Mouse (Mus musculus) kidney, adult 18-20 months (tissue): ENCODE data around the gene Brip1.
"Not testable (repeated sequence)": the region's sequence is repeated elsewhere in the genome, so short reads cannot be mapped to it uniquely, and the experiment has no call there.

Experiments used
- DNase-seq: peaks from one replicate; pipeline ENCODE4 v3.0.0; 2021

The Brip1 gene

GRCm38 (mm10) chr11:86201037-86201786 lies at the start of gene Brip1:
TSS of gene Brip1 (minus strand) at chr11:86201193.
- peak; percentile 93 for DNase-seq

- peak; percentile 23 for DNase-seq
Measured at GRCm38 (mm10) chr11:86232446-86232845, 31.5 kb upstream of the Brip1 start.

- DNase-seq, result peak; percentile 56
Measured at GRCm38 (mm10) chr11:86231781-86232350, 30.9 kb upstream of the Brip1 start.

DNA sequence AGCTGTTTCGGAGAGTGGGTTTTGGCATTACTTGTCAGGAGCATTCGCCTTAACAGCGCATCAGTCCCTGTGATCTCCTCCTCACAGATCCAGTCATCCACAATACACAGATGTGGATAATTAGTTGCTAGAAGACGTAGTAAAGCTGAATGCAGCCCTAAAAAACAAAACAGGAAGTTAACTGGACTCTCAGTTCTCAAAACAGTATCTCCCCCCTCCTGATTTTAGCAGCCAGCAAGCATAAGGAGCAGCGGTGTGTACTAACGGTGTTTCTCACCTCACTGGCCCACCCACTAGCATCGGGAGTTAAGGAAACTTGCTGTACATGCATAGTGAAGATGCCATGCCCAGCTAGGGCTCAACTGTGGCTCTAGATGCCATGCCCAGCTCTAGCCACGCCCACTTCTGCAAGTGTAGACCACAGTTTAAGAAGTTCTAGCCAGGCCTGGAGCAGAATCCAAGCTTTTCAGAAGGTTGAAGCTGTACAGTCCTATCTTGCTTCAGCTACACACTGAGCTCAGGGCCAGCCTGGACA lies 25.7 kb upstream of the Brip1 start:
- DNase-seq, result no peak

GRCm38 (mm10) chr11:86225761-86226160 lies 24.8 kb upstream of the Brip1 start:
- DNase-seq, result no peak

DNA sequence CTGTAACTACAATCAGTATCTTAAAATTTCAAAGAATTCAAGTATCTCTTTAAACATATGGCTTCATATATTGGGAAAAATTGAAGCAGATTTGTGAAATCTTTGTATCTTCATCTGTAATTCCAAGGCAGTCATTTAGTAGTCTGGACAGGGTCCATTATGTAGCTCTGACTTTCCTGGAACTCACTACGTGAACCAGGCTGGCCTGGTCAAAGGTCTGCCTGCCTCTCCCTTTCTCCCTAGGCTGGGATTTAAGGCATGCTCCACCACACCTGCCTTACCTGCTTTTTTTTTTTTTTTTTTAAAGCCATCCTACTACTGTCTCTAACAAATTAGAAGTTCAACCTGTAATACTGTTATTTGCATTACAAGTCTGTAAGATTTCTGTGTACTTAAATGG lies 10.8 kb upstream of the Brip1 start:
- DNase-seq, result peak; percentile 46

DNA sequence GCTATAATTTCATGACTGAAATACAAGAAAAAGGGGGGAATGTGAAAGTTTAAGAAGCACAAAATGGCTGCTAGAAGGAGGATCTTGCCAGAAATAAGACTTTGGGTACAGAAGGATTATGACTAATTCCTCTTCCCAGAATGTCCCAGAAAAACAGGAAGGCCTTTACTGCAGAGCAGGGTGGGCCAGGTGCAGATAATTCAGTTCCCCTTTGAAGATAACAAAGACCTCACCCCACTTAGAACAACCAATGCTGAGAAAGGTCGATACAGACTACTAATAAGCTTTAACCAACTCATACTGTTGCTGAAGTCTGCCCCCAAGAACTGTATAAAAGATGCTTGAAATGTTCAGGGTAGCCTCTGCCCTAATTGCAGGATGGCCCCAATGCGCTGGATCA lies 8.1 kb upstream of the Brip1 start:
- DNase-seq, result no peak

GRCm38 (mm10) chr11:86205876-86206275 lies 4.9 kb upstream of the Brip1 start:
- no peak for DNase-seq

GRCm38 (mm10) chr11:86205031-86205430 lies 4.0 kb upstream of the Brip1 start:
- no peak for DNase-seq

DNA sequence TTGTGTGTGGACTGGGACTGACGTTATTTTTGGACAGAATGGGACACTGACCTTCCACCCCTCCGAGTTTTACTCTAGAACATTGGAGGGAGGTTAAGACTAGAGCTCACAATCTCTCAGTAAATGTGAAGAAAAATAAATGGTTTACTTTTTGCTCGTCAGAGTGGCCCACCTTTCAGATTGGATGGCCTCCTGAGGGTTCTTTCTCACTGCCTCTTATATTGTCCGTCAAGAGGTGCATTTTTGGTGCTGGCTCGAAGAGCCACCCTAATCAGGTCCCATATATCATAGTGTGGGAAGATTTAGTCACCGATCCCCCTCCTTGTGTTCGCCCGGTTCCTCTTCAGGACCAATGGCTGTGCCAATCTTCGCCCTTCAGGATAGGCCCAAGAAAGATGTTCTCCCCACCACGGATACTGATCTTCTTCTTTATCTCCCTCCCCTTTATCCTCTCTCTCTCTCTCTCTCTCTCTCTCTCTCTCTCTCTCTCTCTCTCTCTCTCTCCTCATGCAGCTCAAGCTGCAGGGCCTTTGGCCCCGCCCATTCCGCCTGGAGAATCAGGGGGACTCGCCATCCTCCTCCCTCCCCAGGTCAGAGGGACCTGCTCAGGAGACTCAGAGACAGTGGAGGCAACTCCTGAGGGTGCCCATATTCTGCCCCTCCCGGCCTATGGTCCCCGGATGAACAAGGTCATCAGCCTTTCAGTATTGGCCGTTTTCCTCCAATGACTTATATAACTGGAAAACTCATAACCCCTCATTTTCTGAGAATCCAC lies 1.1 kb upstream of the Brip1 start:
- peak; percentile 8 for DNase-seq

GRCm38 (mm10) chr11:86200460-86201021 lies 452 bp downstream of the Brip1 start:
- no peak for DNase-seq

- no peak for DNase-seq
Measured at GRCm38 (mm10) chr11:86199733-86200132, 1.3 kb downstream of the Brip1 start.

DNA sequence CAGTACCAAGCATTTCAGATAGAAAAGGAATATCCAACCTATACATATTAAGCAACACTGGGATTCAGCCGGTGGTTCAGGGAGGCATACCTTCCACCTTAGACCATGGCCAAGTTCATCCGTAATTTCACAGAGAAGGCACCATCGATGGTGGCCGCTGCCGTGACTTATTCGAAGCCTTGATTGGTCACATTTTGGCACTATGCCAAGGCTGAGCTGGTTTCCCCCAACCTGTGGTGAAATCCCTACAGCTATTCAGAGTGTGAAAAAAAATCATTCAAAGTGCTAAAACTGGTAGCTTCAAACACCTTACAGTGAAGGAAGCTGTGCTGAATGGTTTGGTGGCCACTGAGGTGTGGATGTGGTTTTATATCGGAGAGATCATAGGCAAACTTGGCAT lies 15.8 kb downstream of the Brip1 start:
- not testable (repeated sequence) for DNase-seq

- DNase-seq, result no peak
Measured at GRCm38 (mm10) chr11:86175833-86176232, 25.2 kb downstream of the Brip1 start.

DNA sequence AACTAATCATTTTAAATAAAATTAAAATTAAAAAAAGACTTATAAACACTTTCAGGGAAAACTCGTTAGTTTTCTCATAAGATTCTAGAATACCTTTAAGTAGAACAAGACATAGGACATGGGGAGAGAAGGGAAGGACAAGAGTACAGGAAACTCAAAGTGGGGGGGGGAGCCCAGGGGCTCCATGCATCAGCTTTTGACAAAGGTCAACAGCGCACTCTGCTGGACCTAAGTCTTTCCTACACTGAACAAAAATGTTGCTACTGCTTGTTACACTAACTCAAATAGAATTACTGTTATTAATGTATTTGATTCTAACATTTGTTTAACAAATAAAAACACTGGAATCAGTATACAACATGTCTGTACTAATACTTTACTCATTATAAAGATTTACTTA lies 26.8 kb downstream of the Brip1 start:
- DNase-seq, result peak; percentile 66

DNA sequence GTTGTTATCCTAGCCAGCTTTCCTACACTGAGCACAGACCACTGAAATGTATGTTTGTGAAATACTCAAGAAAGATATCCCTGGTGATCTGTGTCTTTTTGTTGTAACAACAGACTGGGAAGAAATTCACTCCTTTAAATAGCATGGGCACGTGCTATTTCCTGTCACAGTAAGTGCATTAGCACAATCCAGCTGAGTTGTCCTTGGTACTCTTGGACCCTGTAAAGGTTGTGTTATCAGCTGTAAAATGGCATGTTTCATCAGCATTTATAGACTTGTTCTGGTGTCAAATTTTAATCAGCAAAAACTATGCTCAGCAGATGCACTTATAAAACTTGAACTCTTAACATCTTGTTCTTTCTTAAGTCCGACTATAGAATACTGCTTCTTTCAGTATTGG lies 30.2 kb downstream of the Brip1 start:
- no peak for DNase-seq

- no peak for DNase-seq
Measured at GRCm38 (mm10) chr11:86160251-86160650, 40.7 kb downstream of the Brip1 start.

DNA sequence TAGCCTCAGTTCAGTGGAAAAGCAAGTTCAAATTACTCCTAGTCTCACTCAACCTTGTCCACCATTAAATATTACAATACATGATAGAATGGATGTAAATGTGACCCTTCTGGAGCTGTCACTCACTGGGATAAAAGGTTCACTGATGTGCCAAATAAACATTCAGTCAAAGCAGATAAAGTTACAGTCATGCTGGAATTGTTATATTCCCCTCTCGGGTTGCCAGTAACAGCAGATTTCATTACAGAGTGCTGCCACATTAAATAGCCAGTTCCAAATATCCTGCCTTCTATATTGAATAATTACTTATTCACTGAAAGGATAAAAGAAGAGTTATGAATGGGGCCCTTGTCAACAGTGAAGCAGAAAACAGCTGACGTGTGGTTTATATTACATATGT lies 42.0 kb downstream of the Brip1 start:
- DNase-seq, result no peak

GRCm38 (mm10) chr11:86155638-86156037 lies 45.4 kb downstream of the Brip1 start:
- DNase-seq, result no peak

- DNase-seq, result no peak
Measured at GRCm38 (mm10) chr11:86131324-86131723, 69.7 kb downstream of the Brip1 start.

DNA sequence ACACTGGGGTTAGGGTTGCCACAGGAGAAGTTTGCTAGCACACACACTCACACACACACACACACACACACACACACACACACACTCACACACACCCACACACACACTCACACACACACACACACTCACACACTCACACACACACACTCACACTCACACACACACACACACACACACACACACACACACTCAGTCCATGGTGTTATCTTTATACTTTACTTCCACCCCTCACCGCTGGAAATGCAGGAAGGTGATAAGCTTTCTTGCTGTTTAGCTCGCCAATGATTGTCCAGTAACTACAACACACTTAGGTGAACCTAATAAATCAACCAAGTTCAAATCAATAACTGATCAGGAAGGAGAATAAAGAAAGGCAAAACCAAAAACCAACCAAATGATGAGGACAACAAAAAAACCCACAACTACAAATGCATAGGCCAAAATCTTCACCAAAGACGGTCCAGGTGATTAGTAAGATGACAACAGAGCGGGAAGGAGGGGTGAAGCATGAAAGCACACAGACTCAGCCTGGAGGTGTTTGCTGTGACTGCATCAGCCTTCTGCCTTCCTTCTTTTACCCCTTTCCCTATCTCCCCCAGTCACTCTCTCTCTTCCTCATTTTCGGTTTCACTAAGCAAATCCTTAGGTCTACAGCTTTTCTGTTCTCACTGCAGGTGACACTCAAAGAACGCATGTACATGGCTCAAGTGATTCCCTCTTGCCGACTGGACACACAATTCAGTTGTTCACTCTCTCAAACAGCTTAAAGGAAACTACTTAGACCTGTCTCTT lies 83.7 kb downstream of the Brip1 start:
- DNase-seq, result no peak

DNA sequence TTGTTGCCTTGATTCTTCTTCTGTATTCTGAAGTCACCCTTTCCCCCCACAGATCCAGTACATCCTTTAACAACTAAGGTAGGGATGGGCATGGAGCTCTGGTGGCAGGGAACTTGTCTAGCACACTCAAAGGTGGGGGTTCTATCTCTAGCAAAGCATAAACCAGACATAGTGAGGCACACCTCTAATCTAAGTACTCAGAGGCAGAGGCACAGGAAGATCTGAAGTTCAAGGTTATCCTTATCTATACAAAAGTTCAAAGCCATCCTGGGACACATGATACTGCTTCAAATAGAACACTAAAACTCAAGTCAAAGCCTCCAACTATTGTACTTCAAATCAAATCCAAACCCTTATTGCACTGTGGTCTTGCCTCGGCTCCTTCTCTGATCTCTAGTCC lies 85.0 kb downstream of the Brip1 start:
- no peak for DNase-seq

DNA sequence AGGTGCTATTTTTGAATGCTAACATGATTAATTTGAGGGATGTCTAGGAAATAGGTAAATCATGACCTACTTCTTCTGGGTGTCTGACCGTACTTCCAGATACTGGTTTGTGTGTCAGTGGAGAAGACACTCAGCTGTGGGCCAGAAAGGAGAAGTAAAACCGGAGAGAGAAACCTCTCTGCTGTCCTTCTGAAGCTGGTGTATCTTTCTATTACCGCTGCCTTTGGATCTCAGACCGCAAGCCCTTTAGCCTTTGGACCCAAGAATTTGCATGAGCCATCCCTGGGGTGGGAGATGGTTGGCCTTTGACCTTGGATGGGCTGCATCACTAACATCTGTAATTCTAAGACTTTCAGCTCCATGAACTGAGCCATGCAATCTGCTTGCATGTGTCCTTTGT lies 93.7 kb downstream of the Brip1 start:
- DNase-seq, result peak; percentile 5
